Mouse (Mus musculus) liver, adult 2 months (tissue): Measurements from ENCODE around the gene Fam171a2. TPM values are rescaled to one million over a fixed set of nuclear protein-coding genes. Genes with fewer than 3 reads are reported as not detected.
A peak's percentile ranks its signal among the peaks of the same experiment; 100 is the strongest.

Experiments
- DNase-seq: peaks from one replicate; pipeline ENCODE4 v3.0.0-alpha.2; 2011; ENCODE audit warnings: low read depth, low spot score; ENCODE audit errors: extremely low read depth
- H3K27ac ChIP-seq: fragments of 200-500 bp; replicated peaks from 2 replicates; pipeline ENCODE4 v1.5.1; 2012; ENCODE audit warnings: low read depth, mild to moderate bottlenecking, control low read depth, inconsistent platforms, low read length; ENCODE audit not compliant: insufficient read depth
- H3K27me3 ChIP-seq: fragments of 200-500 bp; 2 replicates; pipeline ENCODE4 v1.6.1; 2012; ENCODE audit warnings: mild to moderate bottlenecking, moderate library complexity, low read length, inconsistent platforms; ENCODE audit not compliant: control insufficient read depth, insufficient read depth
- H3K36me3 ChIP-seq: fragments of 200-500 bp; 2 replicates; pipeline ENCODE4 v1.6.1; 2012; ENCODE audit warnings: low read length, inconsistent platforms; ENCODE audit not compliant: control insufficient read depth, insufficient read depth
- H3K4me1 ChIP-seq: fragments of 200-500 bp; 2 replicates; pipeline ENCODE4 v1.6.1; 2011; ENCODE audit warnings: low read length; ENCODE audit not compliant: control insufficient read depth, insufficient read depth
- H3K4me3 ChIP-seq: fragments of 200-500 bp; 2 replicates; pipeline ENCODE4 v1.5.1; 2011; ENCODE audit warnings: low read depth, mild to moderate bottlenecking, control low read depth, low read length, moderate library complexity; ENCODE audit not compliant: insufficient read depth
- H3K79me2 ChIP-seq: fragments of 200-500 bp; 2 replicates; pipeline ENCODE4 v1.6.1; 2012; ENCODE audit warnings: inconsistent platforms, mild to moderate bottlenecking, low read length, moderate library complexity; ENCODE audit not compliant: control insufficient read depth, insufficient read depth
- H3K9ac ChIP-seq: fragments of 200-500 bp; 2 replicates; pipeline ENCODE4 v1.6.1; 2012; ENCODE audit warnings: low read depth, mild to moderate bottlenecking, control low read depth, inconsistent platforms, low read length
- CTCF ChIP-seq: fragments of 200-500 bp; IDR thresholded peaks from 2 replicates; pipeline ENCODE4 v1.5.1; 2011; ENCODE audit warnings: low read depth, low read length, control low read depth
- POLR2A ChIP-seq: fragments of 200-500 bp; IDR thresholded peaks from 2 replicates; pipeline ENCODE4 v1.6.1; 2011; ENCODE audit warnings: low read length, control low read depth; ENCODE audit not compliant: insufficient read depth; ENCODE audit errors: extremely low read depth
- WGBS: fragments of 180-500 bp; shearing (Covaris S2); methylation state at CpG from one replicate; pipeline ENCODE4 v1.1.7; 2018; 5-methylcytosine and 5-hydroxymethylcytosine counted together
- polyA plus RNA-seq: library from polyadenylated mRNA; depleted of rRNA; stranded (reverse); fragments of >200 nt; gene quantifications from 2 replicates; pipeline ENCODE4 v1.2.3, GENCODE M21; 2012; rRNA removed
- total RNA-seq: library from RNA; depleted of rRNA; stranded (reverse); fragments of >200 nt; gene quantifications from 2 replicates; pipeline ENCODE4 v1.2.3, GENCODE M21; 2014; rRNA removed

Gene Fam171a2
- 0.81 and 1.0 TPM in 2 replicates for total RNA-seq
- 1.4 and 1.8 TPM in 2 replicates for polyA plus RNA-seq

- 1% methylated on average over 34 of the region's 40 CpGs for WGBS
- H3K27me3 ChIP-seq, result peaks cover 19% of the 10 kb centered on the region
- TF ChIP-seq POLR2A (no peak), CTCF (peak; percentile 73)
Measured at GRCm38 (mm10) chr11:102447497-102447896, at the start of gene Fam171a2. TSS of gene Fam171a2 (minus strand) at chr11:102447682.

GRCm38 (mm10) chr11:102496732-102497131 is 49.2 kb upstream of the Fam171a2 start:
- H3K27ac ChIP-seq, result peak overlapping the region; percentile 25; the same call in 1 of the 2 replicates
- peaks cover 5% of the 10 kb centered on the region; the same call in 1 of the 2 replicates for H3K79me2 ChIP-seq
- H3K9ac ChIP-seq, result no peak overlapping the region
- 16% methylated on average over 2 of the region's 2 CpGs for WGBS
- DNase-seq, result peak; percentile 50
- H3K4me1 ChIP-seq, result peaks cover 6% of the 10 kb centered on the region; the same call in 1 of the 2 replicates
- no peak overlapping the region for H3K4me3 ChIP-seq
- H3K27me3 ChIP-seq, result no peaks in the 10 kb centered on the region
- TF ChIP-seq POLR2A (no peak), CTCF (no peak)
- peaks cover 27% of the 10 kb centered on the region for H3K36me3 ChIP-seq

More at GRCm38 (mm10) chr11:102447497-102447896, at the start of gene Fam171a2:
- peak within 1 kb of the TSS; percentile 74 for H3K9ac ChIP-seq
- no peaks in the 10 kb centered on the region for H3K36me3 ChIP-seq
- no peak for DNase-seq
- no peaks in the 10 kb centered on the region for H3K79me2 ChIP-seq
- peak within 1 kb of the TSS; percentile 74 for H3K4me3 ChIP-seq
- no peaks in the 10 kb centered on the region for H3K4me1 ChIP-seq
- H3K27ac ChIP-seq, result peak within 1 kb of the TSS; percentile 38

- TF ChIP-seq POLR2A (no peak), CTCF (no peak)
- H3K27ac ChIP-seq, result peak overlapping the region; percentile 25
Measured at GRCm38 (mm10) chr11:102496206-102496605, 48.7 kb upstream of the Fam171a2 start.

GRCm38 (mm10) chr11:102495742-102496141 is 48.3 kb upstream of the Fam171a2 start:
- H3K79me2 ChIP-seq, result peaks cover 5% of the 10 kb centered on the region; the same call in 1 of the 2 replicates
- peak overlapping the region; percentile 61; the same call in 1 of the 2 replicates for H3K27ac ChIP-seq
- no peaks in the 10 kb centered on the region for H3K27me3 ChIP-seq
- no peak for TF ChIP-seq POLR2A
- TF ChIP-seq CTCF, result no peak
- no peak overlapping the region for H3K9ac ChIP-seq
- DNase-seq, result peak; percentile 90
- H3K4me1 ChIP-seq, result peaks cover 6% of the 10 kb centered on the region; the same call in 1 of the 2 replicates
- no peak overlapping the region for H3K4me3 ChIP-seq
- 20% methylated on average over 5 of the region's 5 CpGs for WGBS
- peaks cover 22% of the 10 kb centered on the region for H3K36me3 ChIP-seq

More at GRCm38 (mm10) chr11:102496206-102496605, 48.7 kb upstream of the Fam171a2 start:
- H3K4me3 ChIP-seq, result no peak overlapping the region
- H3K9ac ChIP-seq, result no peak overlapping the region
- H3K36me3 ChIP-seq, result peaks cover 26% of the 10 kb centered on the region
- H3K79me2 ChIP-seq, result peaks cover 5% of the 10 kb centered on the region; the same call in 1 of the 2 replicates
- DNase-seq, result peak; percentile 22
- peaks cover 6% of the 10 kb centered on the region; the same call in 1 of the 2 replicates for H3K4me1 ChIP-seq
- no peaks in the 10 kb centered on the region for H3K27me3 ChIP-seq
- WGBS, result 66% methylated on average over 2 of the region's 2 CpGs

- H3K27ac ChIP-seq, result peak overlapping the region; percentile 61; the same call in 1 of the 2 replicates
- peaks cover 6% of the 10 kb centered on the region; the same call in 1 of the 2 replicates for H3K4me1 ChIP-seq
- no peak overlapping the region for H3K4me3 ChIP-seq
- no peak for DNase-seq
- peaks cover 17% of the 10 kb centered on the region for H3K36me3 ChIP-seq
- TF ChIP-seq POLR2A, result no peak
- no peak for TF ChIP-seq CTCF
- 97% methylated on average over 6 of the region's 6 CpGs for WGBS
- H3K9ac ChIP-seq, result no peak overlapping the region
- no peaks in the 10 kb centered on the region for H3K27me3 ChIP-seq
- peaks cover 5% of the 10 kb centered on the region; the same call in 1 of the 2 replicates for H3K79me2 ChIP-seq
Measured at GRCm38 (mm10) chr11:102495114-102495513, 47.6 kb upstream of the Fam171a2 start.
